Mouse (Mus musculus): Measurements from ENCODE around the gene Tgfb1. TPM values are rescaled to one million over a fixed set of nuclear protein-coding genes. Genes with fewer than 3 reads are reported as not detected.

Gene Tgfb1
- 3.3 and 3.9 TPM in 2 replicates for polyA plus RNA-seq (2012; rRNA removed)

GRCm38 (mm10) chr7:25686680-25687531 is at the start of gene Tgfb1:
Tgfb1 (plus strand) TSS chr7:25687002.

GRCm38 (mm10) chr7:25658657-25659472 is 27.9 kb upstream of the Tgfb1 start, which contains the start of the genes Bckdha and Exosc5:
Bckdha (minus strand) TSS chr7:25658981.
Exosc5 (plus strand) TSS chr7:25659164.

GRCm38 (mm10) chr7:25674719-25675300 is 12.0 kb upstream of the Tgfb1 start, which contains the start of gene Tmem91:
Tmem91 (minus strand) TSS chr7:25675166.

GRCm38 (mm10) chr7:25680514-25681258 is 6.1 kb upstream of the Tgfb1 start, which contains the start of gene B9d2:
B9d2 (plus strand) TSS chr7:25680780.

GRCm38 (mm10) chr7:25718788-25719417 is 32.1 kb downstream of the Tgfb1 start, which contains the start of gene Ccdc97:
Ccdc97 (minus strand) TSS chr7:25719088.

Other genes starting within 250 kb of the Tgfb1 start
- 0.78 and 1.1 TPM in 2 replicates for gene Ceacam1, start 209.4 kb upstream of the Tgfb1 start, polyA plus RNA-seq (2012; rRNA removed)
- gene Ceacam2, start 147.1 kb upstream of the Tgfb1 start, polyA plus RNA-seq (2012; rRNA removed) = not detected in 2 replicates
- gene Erich4, start 71.1 kb upstream of the Tgfb1 start, polyA plus RNA-seq (2012; rRNA removed) = not detected in 2 replicates
- 44.1 and 44.4 TPM in 2 replicates for gene Dmac2, start 67.6 kb upstream of the Tgfb1 start, polyA plus RNA-seq (2012; rRNA removed)
- gene B3gnt8, start 60.3 kb upstream of the Tgfb1 start, polyA plus RNA-seq (2012; rRNA removed) = 0.56 and 1.0 TPM in 2 replicates
- gene Bckdha, start 28.0 kb upstream of the Tgfb1 start, polyA plus RNA-seq (2012; rRNA removed) = 50.0 and 52.9 TPM in 2 replicates
- 29.8 and 29.9 TPM in 2 replicates for gene Exosc5, start 27.8 kb upstream of the Tgfb1 start, polyA plus RNA-seq (2012; rRNA removed)
- gene Tmem91, start 11.8 kb upstream of the Tgfb1 start, polyA plus RNA-seq (2012; rRNA removed) = 56.5 and 65.5 TPM in 2 replicates
- gene B9d2, start 6.2 kb upstream of the Tgfb1 start, polyA plus RNA-seq (2012; rRNA removed) = 49.4 and 49.6 TPM in 2 replicates
- gene Ccdc97, start 32.1 kb downstream of the Tgfb1 start, polyA plus RNA-seq (2012; rRNA removed) = 50.1 and 54.6 TPM in 2 replicates
- 32.9 and 40.1 TPM in 2 replicates for gene Hnrnpul1, start 67.8 kb downstream of the Tgfb1 start, polyA plus RNA-seq (2012; rRNA removed)
- 11.3 and 11.6 TPM in 2 replicates for gene Axl, start 101.7 kb downstream of the Tgfb1 start, polyA plus RNA-seq (2012; rRNA removed)
- gene Cyp2s1, start 129.9 kb downstream of the Tgfb1 start, polyA plus RNA-seq (2012; rRNA removed) = 3.7 and 3.8 TPM in 2 replicates
- not detected in 2 replicates for gene Cyp2b10, start 210.6 kb downstream of the Tgfb1 start, polyA plus RNA-seq (2012; rRNA removed)

All from central nervous system, embryonic 18 days (tissue).